Mouse (Mus musculus) left cerebral cortex, postnatal 25 days (tissue): ENCODE measurements around the gene Pgm2. TPM values are rescaled to one million over a fixed set of nuclear protein-coding genes. Genes with fewer than 3 reads are reported as not detected.

Experiments
- DNase-seq, 2 experiments: peaks; one replicate each; pipeline ENCODE4 v3.0.0; 2022; ENCODE audit warnings: low spot score in 2 of 2, mixed read lengths in 1 of 2
- intact Hi-C: fragments of 180-260 bp; cut with DNase I; formaldehyde crosslinking; loops from one replicate; pipeline ENCODE4 v1.15.1; 2025
- total RNA-seq, 2 experiments: library from RNA; stranded (reverse); gene quantifications; 2 replicates each; pipeline ENCODE4 v1.2.3; 2021

Gene Pgm2
- total RNA-seq, 2 experiments from 2014 or later = 9.0 to 9.9 TPM

GRCm38 (mm10) chr5:64070081-64070673 lies 22.6 kb upstream of the Pgm2 start:
- intact Hi-C loops = loop anchor here (2.0 to 5.0 kb wide), 2 partner anchors 163 to 258 kb away; partner anchors contain the start of gene 0610040J01Rik
- peak in 1 of 2 experiments; percentile 53 for DNase-seq

GRCm38 (mm10) chr5:64070742-64071476 lies 21.8 kb upstream of the Pgm2 start:
- intact Hi-C loops = loop anchor here (2.0 to 5.0 kb wide), 2 partner anchors 164 to 259 kb away; partner anchors contain the start of gene 0610040J01Rik
- peak in 1 of 2 experiments; percentile 71 for DNase-seq

- intact Hi-C loops = loop anchor here (5.0 kb wide), 1 partner anchor 262 kb away; the partner anchor contains the start of gene 0610040J01Rik
Measured at GRCm38 (mm10) chr5:64074455-64074854, 18.3 kb upstream of the Pgm2 start.

GRCm38 (mm10) chr5:64075506-64075905 lies 17.2 kb upstream of the Pgm2 start:
- DNase-seq = peak in 1 of 2 experiments; percentile 47
- intact Hi-C loops = no loop called here

More at GRCm38 (mm10) chr5:64074455-64074854, 18.3 kb upstream of the Pgm2 start:
- DNase-seq = peak in 1 of 2 experiments; percentile 61

GRCm38 (mm10) chr5:64077353-64077752 lies 15.4 kb upstream of the Pgm2 start:
- no peak for DNase-seq
- intact Hi-C loops = no loop called here

GRCm38 (mm10) chr5:64078740-64079461 lies 13.8 kb upstream of the Pgm2 start:
- DNase-seq = no peak
- intact Hi-C loops = no loop called here

GRCm38 (mm10) chr5:64079462-64079817 lies 13.3 kb upstream of the Pgm2 start:
- intact Hi-C loops = no loop called here

GRCm38 (mm10) chr5:64083447-64084359 lies 9.0 kb upstream of the Pgm2 start:
- DNase-seq = no peak
- intact Hi-C loops = no loop called here

More at GRCm38 (mm10) chr5:64079462-64079817, 13.3 kb upstream of the Pgm2 start:
- DNase-seq = no peak

- DNase-seq = no peak
- intact Hi-C loops = no loop called here
Measured at GRCm38 (mm10) chr5:64085405-64085804, 7.3 kb upstream of the Pgm2 start.

GRCm38 (mm10) chr5:64088740-64089139 lies 4.0 kb upstream of the Pgm2 start:
- DNase-seq = no peak
- intact Hi-C loops = no loop called here

GRCm38 (mm10) chr5:64093349-64093871 lies 660 bp downstream of the Pgm2 start:
- intact Hi-C loops = loop anchor here (2.0 to 5.0 kb wide), 2 partner anchors 125 to 186 kb away; partner anchors contain the start of gene Rell1
- peak in 1 of 2 experiments; percentile 30 for DNase-seq

GRCm38 (mm10) chr5:64095342-64095993 lies 2.7 kb downstream of the Pgm2 start:
- DNase-seq = no peak
- intact Hi-C loops = no loop called here

- intact Hi-C loops = no loop called here
- no peak for DNase-seq
Measured at GRCm38 (mm10) chr5:64101993-64102716, 9.4 kb downstream of the Pgm2 start.

GRCm38 (mm10) chr5:64102717-64103075 lies 9.9 kb downstream of the Pgm2 start:
- no peak for DNase-seq
- intact Hi-C loops = no loop called here

- intact Hi-C loops = no loop called here
- DNase-seq = no peak
Measured at GRCm38 (mm10) chr5:64107596-64108289, 15.0 kb downstream of the Pgm2 start.

GRCm38 (mm10) chr5:64109217-64109616 lies 16.5 kb downstream of the Pgm2 start:
- DNase-seq = peak in 1 of 2 experiments; percentile 14
- intact Hi-C loops = no loop called here

GRCm38 (mm10) chr5:64112360-64112759 lies 19.6 kb downstream of the Pgm2 start:
- DNase-seq = peak in 1 of 2 experiments; percentile 17

More at GRCm38 (mm10) chr5:64112360-64112759, 19.6 kb downstream of the Pgm2 start:
- intact Hi-C loops = loop anchor here (5.0 kb wide), 1 partner anchor 160 kb away; no protein-coding TSS in a partner anchor
